Mouse (Mus musculus) small intestine, adult 2 months (tissue): ENCODE results near the gene Rbm11. TPM values are rescaled to one million over a fixed set of nuclear protein-coding genes. Genes with fewer than 3 reads are reported as not detected.

Source experiments
- H3K27ac ChIP-seq: fragments of 200-500 bp; 2 replicates; pipeline ENCODE4 v1.5.1; 2012; ENCODE audit warnings: low read depth, low read length, control low read depth, inconsistent platforms; ENCODE audit not compliant: insufficient read depth
- H3K27me3 ChIP-seq: fragments of 200-500 bp; 2 replicates; pipeline ENCODE4 v1.6.1; 2012; ENCODE audit warnings: mild to moderate bottlenecking, moderate library complexity, low read length, inconsistent platforms; ENCODE audit not compliant: control insufficient read depth, insufficient read depth
- H3K36me3 ChIP-seq: fragments of 200-500 bp; 2 replicates; pipeline ENCODE4 v1.6.1; 2012; ENCODE audit warnings: mild to moderate bottlenecking, low read length, control low read depth, inconsistent platforms; ENCODE audit not compliant: control insufficient read depth, insufficient read depth
- H3K4me1 ChIP-seq: fragments of 200-500 bp; 2 replicates; pipeline ENCODE4 v1.6.1; 2012; ENCODE audit warnings: low read length, inconsistent platforms, mixed read lengths; ENCODE audit not compliant: control insufficient read depth, insufficient read depth, insufficient read length
- H3K4me3 ChIP-seq: fragments of 200-500 bp; 2 replicates; pipeline ENCODE4 v1.5.1; 2012; ENCODE audit warnings: low read depth, mild to moderate bottlenecking, control low read depth, inconsistent platforms, low read length, moderate library complexity
- CTCF ChIP-seq: fragments of 200-500 bp; IDR thresholded peaks from 2 replicates; pipeline ENCODE4 v1.5.1; 2012; ENCODE audit warnings: low read depth, mild to moderate bottlenecking, control low read depth, inconsistent platforms, low read length, moderate library complexity, mixed read lengths; ENCODE audit not compliant: insufficient replicate concordance, insufficient read length; ENCODE audit errors: extremely low read depth
- POLR2A ChIP-seq: fragments of 200-500 bp; IDR thresholded peaks from 2 replicates; pipeline ENCODE4 v1.6.1; 2012; ENCODE audit warnings: low read depth, mild to moderate bottlenecking, control low read depth, inconsistent platforms, low read length, moderate library complexity
- WGBS: fragments of 180-500 bp; shearing (Covaris S2); methylation state at CpG from one replicate; pipeline ENCODE4 v1.1.7; 2018; 5-methylcytosine and 5-hydroxymethylcytosine counted together
- polyA plus RNA-seq: library from polyadenylated mRNA; depleted of rRNA; stranded (reverse); fragments of >200 nt; gene quantifications from 2 replicates; pipeline ENCODE4 v1.2.3, GENCODE M21; 2012; rRNA removed

The Rbm11 gene
- polyA plus RNA-seq, 1 experiment, result not detected

GRCm38 (mm10) chr16:75606415-75606814 is 13.8 kb downstream of the Rbm11 start:
- Histone ChIP-seq H3K4me3 (no peak overlapping the region), H3K27ac (no peak overlapping the region), H3K4me1 (no peaks in the 10 kb centered on the region), H3K36me3 (no peaks in the 10 kb centered on the region), H3K27me3 (no peaks in the 10 kb centered on the region)
- TF ChIP-seq CTCF (no peak), POLR2A (no peak)
- WGBS, result 76% methylated on average over 1 of the region's 1 CpGs

GRCm38 (mm10) chr16:75612561-75612960 is 19.9 kb downstream of the Rbm11 start:
- H3K36me3 ChIP-seq, result no peaks in the 10 kb centered on the region
- TF ChIP-seq CTCF, result no peak
- no peaks in the 10 kb centered on the region for H3K4me1 ChIP-seq
- H3K27me3 ChIP-seq, result no peaks in the 10 kb centered on the region
- H3K4me3 ChIP-seq, result no peak overlapping the region
- H3K27ac ChIP-seq, result no peak overlapping the region

- Histone ChIP-seq H3K4me1 (no peaks in the 10 kb centered on the region), H3K27me3 (no peaks in the 10 kb centered on the region), H3K27ac (no peak overlapping the region), H3K4me3 (no peak overlapping the region), H3K36me3 (no peaks in the 10 kb centered on the region)
- no peak for TF ChIP-seq CTCF
- TF ChIP-seq POLR2A, result no peak
- WGBS, result 75% methylated on average over 2 of the region's 2 CpGs
These were observed 25.2 kb downstream of the Rbm11 start for GRCm38 (mm10) chr16:75617651-75618349.

GRCm38 (mm10) chr16:75627862-75628261 is 35.2 kb downstream of the Rbm11 start:
- Histone ChIP-seq H3K4me1 (no peaks in the 10 kb centered on the region), H3K27ac (no peak overlapping the region), H3K36me3 (no peaks in the 10 kb centered on the region), H3K27me3 (no peaks in the 10 kb centered on the region), H3K4me3 (no peak overlapping the region)
- WGBS, result 83% methylated on average over 2 of the region's 2 CpGs
- no peak for TF ChIP-seq CTCF
- TF ChIP-seq POLR2A, result no peak

Other genes starting within 250 kb of the Rbm11 start
- gene Lipi, start 6.8 kb upstream of the Rbm11 start, polyA plus RNA-seq, result not detected in 2 replicates
- gene Hspa13, start 174.3 kb downstream of the Rbm11 start, polyA plus RNA-seq, result 1.2 and 1.3 TPM in 2 replicates